9 mouse cellular contexts compared by ENCODE assay signal in genomic region chr7:119859476-119859875, GRCm38 (mm10). TPM values are rescaled to one million over a fixed set of nuclear protein-coding genes. Genes with fewer than 3 reads are reported as not detected.
DNase-seq lines count a peak whose midpoint lies in the region; ATAC-seq and TF ChIP-seq lines count a peak whose summit lies in the region.
"Had no signal": no experiment of that assay in that cellular context is flagged by ENCODE, and none has a peak within 500 bp of the region (broad histone marks: within the 10 kb centered on the region; RNA-seq: fewer than 3 reads in every experiment).

No protein-coding gene starts in this region.

- peaks cover 6% of the 10 kb centered on the region; the same call in 1 of the 2 replicates for H3K36me3 ChIP-seq in forebrain, postnatal 0 days (ENCODE audit: insufficient read depth)
- H3K36me3 ChIP-seq in forebrain, embryonic 16.5 days (ENCODE audit: control insufficient read depth, insufficient read depth), result no peaks in the 10 kb centered on the region; the same call in 1 of the 2 replicates
- peaks cover 26% of the 10 kb centered on the region for H3K36me3 ChIP-seq in liver, adult 2 months (ENCODE audit: control insufficient read depth, insufficient read depth, low read length)
- peaks cover 2% of the 10 kb centered on the region for H3K36me3 ChIP-seq in liver, embryonic 11.5 days (ENCODE audit: control insufficient read depth, insufficient read depth, low read length)

- no peak for TF ChIP-seq POLR2A in liver, adult 2 months (IDR thresholded peaks at IDR 0.05; ENCODE audit: extremely low read depth, insufficient read depth, low read length)

- H3K9ac ChIP-seq in forebrain, postnatal 0 days, result no peak overlapping the region
- H3K9ac ChIP-seq in forebrain, embryonic 16.5 days (replicated peaks; ENCODE audit: low read depth, low read length), result no peak overlapping the region
- H3K9ac ChIP-seq in liver, adult 2 months (ENCODE audit: low read depth, low read length), result no peak overlapping the region
- no peak overlapping the region for H3K9ac ChIP-seq in liver, embryonic 11.5 days (ENCODE audit: low read depth, low read length)
- H3K9ac ChIP-seq: liver, embryonic 13.5 days had no signal

- no peaks in the 10 kb centered on the region for H3K27me3 ChIP-seq in forebrain, postnatal 0 days (ENCODE audit: insufficient read depth, low read length)
- H3K27me3 ChIP-seq in forebrain, embryonic 16.5 days (replicated peaks; ENCODE audit: control insufficient read depth, insufficient read depth, low read length), result no peaks in the 10 kb centered on the region
- H3K27me3 ChIP-seq in liver, adult 2 months (ENCODE audit: control insufficient read depth, insufficient read depth, low read length), result no peaks in the 10 kb centered on the region
- H3K27me3 ChIP-seq in liver, embryonic 11.5 days (replicated peaks; ENCODE audit: control insufficient read depth, insufficient read depth, low read length), result no peaks in the 10 kb centered on the region
- H3K27me3 ChIP-seq: liver, embryonic 13.5 days had no signal

- no peak overlapping the region for H3K4me2 ChIP-seq in forebrain, postnatal 0 days (ENCODE audit: low read depth)
- no peak overlapping the region for H3K4me2 ChIP-seq in forebrain, embryonic 16.5 days (ENCODE audit: low read length)
- no peak overlapping the region for H3K4me2 ChIP-seq in liver, embryonic 11.5 days
- H3K4me2 ChIP-seq: liver, embryonic 13.5 days had no signal

- no peak for DNase-seq in forebrain, postnatal 0 days
- no peak for DNase-seq in liver, adult 2 months (ENCODE audit: extremely low read depth, low read depth, low spot score)
- DNase-seq in liver, embryonic 11.5 days (ENCODE audit: low spot score), result no peak
- peak; percentile 34 for DNase-seq in ZHBTc4 (ENCODE audit: low read depth, low spot score)
- DNase-seq in layer of hippocampus, adult 11-12 months (ENCODE audit: low spot score), result no peak
- no peak for DNase-seq in spleen, postnatal 10 days (ENCODE audit: low spot score in 2 of 2)
- DNase-seq: liver, embryonic 13.5 days had no signal

- 0 out of 2 replicates have a peak, but pooled peaks cover 7% of the 10 kb centered on the region for H3K4me1 ChIP-seq in forebrain, postnatal 0 days (ENCODE audit: insufficient read depth)
- H3K4me1 ChIP-seq in forebrain, embryonic 16.5 days (replicated peaks; ENCODE audit: control insufficient read depth, insufficient read depth, low read length), result peaks cover 12% of the 10 kb centered on the region
- H3K4me1 ChIP-seq in liver, adult 2 months (ENCODE audit: control insufficient read depth, insufficient read depth, low read length), result peaks cover 6% of the 10 kb centered on the region
- peaks cover 18% of the 10 kb centered on the region for H3K4me1 ChIP-seq in liver, embryonic 11.5 days (replicated peaks; ENCODE audit: control insufficient read depth, insufficient read depth, low read length)

- WGBS in forebrain, postnatal 0 days, result 85% methylated on average over 6 of the region's 6 CpGs
- WGBS in forebrain, embryonic 16.5 days, result 78% methylated on average over 6 of the region's 6 CpGs
- 89% methylated on average over 6 of the region's 6 CpGs for WGBS in liver, adult 2 months
- WGBS in liver, embryonic 11.5 days, result 86% methylated on average over 6 of the region's 6 CpGs

- no peaks in the 10 kb centered on the region for H3K9me3 ChIP-seq in forebrain, postnatal 0 days (ENCODE audit: low read length)
- no peaks in the 10 kb centered on the region for H3K9me3 ChIP-seq in forebrain, embryonic 16.5 days (ENCODE audit: control insufficient read depth, low read length)
- no peaks in the 10 kb centered on the region for H3K9me3 ChIP-seq in liver, embryonic 11.5 days (ENCODE audit: control insufficient read depth, low read length)
- H3K9me3 ChIP-seq: liver, embryonic 13.5 days had no signal

- peaks cover 6% of the 10 kb centered on the region for H3K79me2 ChIP-seq in liver, adult 2 months (ENCODE audit: control insufficient read depth, insufficient read depth, low read length)

- H3K27ac ChIP-seq in forebrain, postnatal 0 days (ENCODE audit: low read depth, low read length), result no peak overlapping the region
- H3K27ac ChIP-seq in forebrain, embryonic 16.5 days (ENCODE audit: low read length), result no peak overlapping the region
- H3K27ac ChIP-seq in liver, adult 2 months (replicated peaks; ENCODE audit: insufficient read depth, low read depth, low read length), result no peak overlapping the region
- no peak overlapping the region for H3K27ac ChIP-seq in liver, embryonic 11.5 days (ENCODE audit: low read depth, low read length)
- H3K27ac ChIP-seq: liver, embryonic 13.5 days had no signal

- TF ChIP-seq CTCF in forebrain, postnatal 0 days (IDR thresholded peaks at IDR 0.05; ENCODE audit: low read depth), result 0 out of 2 replicates have a peak, but pooled peaks have one; percentile 33
- TF ChIP-seq CTCF in liver, adult 2 months (IDR thresholded peaks at IDR 0.05; ENCODE audit: low read depth, low read length), result peak; percentile 51

- no peak overlapping the region for H3K4me3 ChIP-seq in forebrain, postnatal 0 days (ENCODE audit: low read depth, low read length)
- H3K4me3 ChIP-seq in forebrain, embryonic 16.5 days (replicated peaks; ENCODE audit: low read length), result no peak overlapping the region
- H3K4me3 ChIP-seq in liver, adult 2 months (ENCODE audit: insufficient read depth, low read depth, low read length), result no peak overlapping the region
- H3K4me3 ChIP-seq in liver, embryonic 11.5 days (ENCODE audit: low read depth, low read length), result no peak overlapping the region
- H3K4me3 ChIP-seq: liver, embryonic 13.5 days had no signal

- ATAC-seq in forebrain, postnatal 0 days, result no peak
- no peak for ATAC-seq in forebrain, embryonic 16.5 days
- ATAC-seq in liver, embryonic 11.5 days (replicated peaks; ENCODE audit: low FRiP score), result no peak
- peak; percentile 25; the same call in 1 of the 2 replicates for ATAC-seq in megakaryocyte progenitor cell, adult 5-6 weeks (replicated peaks; ENCODE audit: poor library complexity)

RNA-seq across cellular contexts. Expression of gene Lyrm1, which starts 36.2 kb away (rescaled TPM):
- total RNA-seq in forebrain, postnatal 0 days (2014; rRNA removed), result 22.3 and 23.0 TPM in 2 replicates
- 24.4 and 25.6 TPM in 2 replicates for polyA plus RNA-seq in forebrain, postnatal 0 days (2015; fragmentation: Nextera tagmentation; extraction: Ambion mirVana)
- polyA plus RNA-seq in forebrain, embryonic 16.5 days (2015; fragmentation: Nextera tagmentation; extraction: Ambion mirVana), result 14.3 and 17.8 TPM in 2 replicates
- total RNA-seq in liver, adult 2 months (2014; rRNA removed), result 4.6 and 6.2 TPM in 2 replicates
- polyA plus RNA-seq in liver, adult 2 months (2012; rRNA removed), result 0.95 and 1.2 TPM in 2 replicates
- 4.6 and 6.5 TPM in 2 replicates for polyA plus RNA-seq in liver, embryonic 11.5 days (2014; fragmentation: Nextera tagmentation; extraction: Ambion mirVana)
- total RNA-seq in megakaryocyte progenitor cell, adult 5-6 weeks (2015), result 1.7 and 5.9 TPM in 2 replicates
- 3.1 and 3.9 TPM in 2 replicates for total RNA-seq in megakaryocyte progenitor cell, adult 5-6 weeks (2017)

RNA-seq across cellular contexts. Expression of gene Dcun1d3, which starts 36.6 kb away (rescaled TPM):
- 10.8 and 14.6 TPM in 2 replicates for total RNA-seq in forebrain, postnatal 0 days (2014; rRNA removed)
- 6.8 and 9.0 TPM in 2 replicates for polyA plus RNA-seq in forebrain, postnatal 0 days (2015; fragmentation: Nextera tagmentation; extraction: Ambion mirVana)
- polyA plus RNA-seq in forebrain, embryonic 16.5 days (2015; fragmentation: Nextera tagmentation; extraction: Ambion mirVana), result 20.4 and 23.8 TPM in 2 replicates
- total RNA-seq in liver, adult 2 months (2014; rRNA removed), result 5.3 and 5.6 TPM in 2 replicates
- 3.2 and 5.7 TPM in 2 replicates for polyA plus RNA-seq in liver, adult 2 months (2012; rRNA removed)
- 3.1 and 3.4 TPM in 2 replicates for polyA plus RNA-seq in liver, embryonic 11.5 days (2014; fragmentation: Nextera tagmentation; extraction: Ambion mirVana)
- 2.2 and 3.0 TPM in 2 replicates for total RNA-seq in megakaryocyte progenitor cell, adult 5-6 weeks (2015)
- 2.3 and 5.4 TPM in 2 replicates for total RNA-seq in megakaryocyte progenitor cell, adult 5-6 weeks (2017)
